Mouse (Mus musculus): ENCODE measurements around the gene Mtmr1. TPM values are rescaled to one million over a fixed set of nuclear protein-coding genes. Genes with fewer than 3 reads are reported as not detected.
A peak's percentile ranks its signal among the peaks of the same experiment; 100 is the strongest.
"Not testable (repeated sequence)": the region's sequence is repeated elsewhere in the genome, so short reads cannot be mapped to it uniquely, and the experiment has no call there.

Mtmr1 gene
- 11.3 and 13.1 TPM in 2 replicates for polyA plus RNA-seq (2014; fragmentation: Nextera tagmentation; extraction: Ambion mirVana)

DNA sequence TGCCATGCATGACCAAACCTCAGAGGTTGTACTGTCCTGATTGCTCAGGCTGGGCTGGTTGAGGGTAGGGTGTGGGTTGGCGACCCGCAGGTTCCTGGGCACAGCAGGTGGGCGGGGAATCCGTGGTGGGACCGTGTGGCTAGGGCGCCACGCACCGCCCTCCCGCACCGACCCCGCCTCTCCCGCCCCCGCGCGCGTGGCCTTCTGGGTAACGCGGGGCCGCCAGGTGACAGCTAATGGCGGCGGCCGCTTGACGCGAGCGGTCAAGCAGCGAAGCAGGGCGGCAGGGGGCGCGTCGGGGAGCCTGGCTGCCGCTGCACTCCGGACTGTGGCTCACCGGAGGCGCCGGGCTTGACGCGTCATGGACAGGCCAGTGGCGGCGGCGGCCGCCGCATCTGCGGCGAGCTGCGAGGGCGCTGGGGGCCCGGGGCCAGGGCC, at the start of gene Mtmr1:
Mtmr1 (plus strand) TSS at position 207 of the 438 bp plus-strand sequence.
- H3K27ac ChIP-seq (ENCODE audit: low read depth, low read length): peak within 1 kb of the TSS; percentile 16; the same call in 1 of the 2 replicates
- H3K9ac ChIP-seq (ENCODE audit: low read length): peak within 1 kb of the TSS; percentile 73
- peak within 1 kb of the TSS; percentile 50 for H3K4me3 ChIP-seq (ENCODE audit: low read depth, low read length)
- H3K27me3 ChIP-seq (ENCODE audit: control insufficient read depth, insufficient read depth, low read length): no peaks in the 10 kb centered on the region
- WGBS: 17% methylated on average over 14 of the region's 47 CpGs
- ATAC-seq (ENCODE audit: low FRiP score) (peak; percentile 96), DNase-seq (ENCODE audit: low spot score, missing footprints) (peak; percentile 94)
- H3K4me2 ChIP-seq: peak within 1 kb of the TSS; percentile 60
- H3K4me1 ChIP-seq (ENCODE audit: control insufficient read depth, insufficient read depth, low read length): no peaks in the 10 kb centered on the region
- H3K36me3 ChIP-seq (ENCODE audit: control insufficient read depth, insufficient read depth, low read length): no peaks in the 10 kb centered on the region
- no peaks in the 10 kb centered on the region for H3K9me3 ChIP-seq (ENCODE audit: control insufficient read depth, low read length)

- DNase-seq (ENCODE audit: low spot score, missing footprints): no peak
- no peak overlapping the region for H3K27ac ChIP-seq (ENCODE audit: low read depth, low read length)
- no peaks in the 10 kb centered on the region for H3K9me3 ChIP-seq (ENCODE audit: control insufficient read depth, low read length)
- no peak overlapping the region for H3K4me3 ChIP-seq (ENCODE audit: low read depth, low read length)
- H3K4me1 ChIP-seq (ENCODE audit: control insufficient read depth, insufficient read depth, low read length): no peaks in the 10 kb centered on the region
- H3K4me2 ChIP-seq: no peak overlapping the region
- H3K9ac ChIP-seq (ENCODE audit: low read length): no peak overlapping the region
- ATAC-seq (ENCODE audit: low FRiP score): no peak
- no peaks in the 10 kb centered on the region for H3K27me3 ChIP-seq (ENCODE audit: control insufficient read depth, insufficient read depth, low read length)
- H3K36me3 ChIP-seq (ENCODE audit: control insufficient read depth, insufficient read depth, low read length): no peaks in the 10 kb centered on the region
- 86% methylated on average over 1 of the region's 1 CpGs for WGBS
These were observed 12.5 kb upstream of the Mtmr1 start for GRCm38 (mm10) chrX:71352033-71352432.

- 72% methylated on average over 1 of the region's 1 CpGs for WGBS
- H3K27ac ChIP-seq (ENCODE audit: low read depth, low read length): no peak overlapping the region
- H3K4me1 ChIP-seq (ENCODE audit: control insufficient read depth, insufficient read depth, low read length): no peaks in the 10 kb centered on the region
- H3K4me3 ChIP-seq (ENCODE audit: low read depth, low read length): no peak overlapping the region
- ATAC-seq (ENCODE audit: low FRiP score) (no peak), DNase-seq (ENCODE audit: low spot score, missing footprints) (no peak)
- H3K9ac ChIP-seq (ENCODE audit: low read length): no peak overlapping the region
- H3K9me3 ChIP-seq (ENCODE audit: control insufficient read depth, low read length): no peaks in the 10 kb centered on the region
- no peaks in the 10 kb centered on the region for H3K27me3 ChIP-seq (ENCODE audit: control insufficient read depth, insufficient read depth, low read length)
- H3K36me3 ChIP-seq (ENCODE audit: control insufficient read depth, insufficient read depth, low read length): no peaks in the 10 kb centered on the region
- H3K4me2 ChIP-seq: no peak overlapping the region
These were observed 9.2 kb upstream of the Mtmr1 start for GRCm38 (mm10) chrX:71355331-71355730.

- not testable (repeated sequence) for H3K27me3 ChIP-seq (ENCODE audit: control insufficient read depth, insufficient read depth, low read length); DNase-seq (ENCODE audit: low spot score, missing footprints); H3K4me2 ChIP-seq; ATAC-seq (ENCODE audit: low FRiP score); H3K9me3 ChIP-seq (ENCODE audit: control insufficient read depth, low read length); H3K36me3 ChIP-seq (ENCODE audit: control insufficient read depth, insufficient read depth, low read length); H3K4me1 ChIP-seq (ENCODE audit: control insufficient read depth, insufficient read depth, low read length); H3K4me3 ChIP-seq (ENCODE audit: low read depth, low read length); H3K27ac ChIP-seq (ENCODE audit: low read depth, low read length); H3K9ac ChIP-seq (ENCODE audit: low read length)
- 85% methylated on average over 10 of the region's 10 CpGs for WGBS
These were observed 2.8 kb upstream of the Mtmr1 start for GRCm38 (mm10) chrX:71361793-71362192.

DNA sequence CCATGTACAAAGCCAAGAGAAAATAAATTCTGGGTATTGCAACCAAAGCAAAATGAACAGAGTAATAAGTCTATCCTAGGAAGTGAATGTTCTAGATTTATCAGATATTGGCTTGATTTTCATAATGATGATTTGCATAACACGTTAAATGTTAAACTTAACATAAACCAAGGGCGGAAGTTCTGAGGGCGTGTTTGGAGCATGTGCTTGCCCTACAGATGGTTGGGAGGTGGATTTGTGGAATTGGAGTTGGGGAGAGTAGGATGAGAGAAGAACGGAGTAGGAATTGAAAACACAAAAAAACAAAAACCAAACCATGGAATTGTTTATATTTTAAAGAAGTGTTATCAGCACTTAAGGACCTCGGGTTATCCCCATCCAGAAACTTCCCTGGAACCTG, 498 bp upstream of the Mtmr1 start:
- peak overlapping the region; percentile 50 for H3K4me3 ChIP-seq (ENCODE audit: low read depth, low read length)
- H3K4me2 ChIP-seq: peak overlapping the region; percentile 60
- H3K27me3 ChIP-seq (ENCODE audit: control insufficient read depth, insufficient read depth, low read length): no peaks in the 10 kb centered on the region
- 77% methylated on average over 5 of the region's 5 CpGs for WGBS
- ATAC-seq (ENCODE audit: low FRiP score) (no peak), DNase-seq (ENCODE audit: low spot score, missing footprints) (no peak)
- H3K36me3 ChIP-seq (ENCODE audit: control insufficient read depth, insufficient read depth, low read length): no peaks in the 10 kb centered on the region
- no peak overlapping the region for H3K27ac ChIP-seq (ENCODE audit: low read depth, low read length)
- H3K4me1 ChIP-seq (ENCODE audit: control insufficient read depth, insufficient read depth, low read length): no peaks in the 10 kb centered on the region
- peak overlapping the region; percentile 73 for H3K9ac ChIP-seq (ENCODE audit: low read length)
- no peaks in the 10 kb centered on the region for H3K9me3 ChIP-seq (ENCODE audit: control insufficient read depth, low read length)

DNA sequence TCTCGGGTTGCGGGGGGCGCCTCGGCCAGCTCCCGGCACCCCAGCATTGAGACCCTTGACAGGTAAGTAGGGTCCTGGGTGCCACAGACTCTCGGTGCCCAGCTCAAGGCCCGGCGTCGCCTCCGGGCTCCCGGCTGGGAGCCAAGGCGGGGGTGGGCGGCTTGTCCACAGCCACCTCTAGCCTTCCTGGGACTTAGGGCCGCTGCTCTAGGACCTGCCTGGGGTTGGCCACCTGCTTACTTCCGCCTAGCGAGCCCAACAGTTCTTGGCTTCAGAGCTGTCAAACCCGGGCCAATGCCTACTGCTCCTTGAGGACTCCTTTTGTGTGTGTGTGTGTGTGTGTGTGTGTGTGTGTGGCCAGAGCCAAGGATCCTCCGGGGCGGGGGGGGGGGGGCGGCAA, 451 bp downstream of the Mtmr1 start:
- DNase-seq (ENCODE audit: low spot score, missing footprints) (no peak), ATAC-seq (ENCODE audit: low FRiP score) (no peak)
- no peaks in the 10 kb centered on the region for H3K36me3 ChIP-seq (ENCODE audit: control insufficient read depth, insufficient read depth, low read length)
- peak overlapping the region; percentile 50 for H3K4me3 ChIP-seq (ENCODE audit: low read depth, low read length)
- H3K27me3 ChIP-seq (ENCODE audit: control insufficient read depth, insufficient read depth, low read length): no peaks in the 10 kb centered on the region
- H3K9me3 ChIP-seq (ENCODE audit: control insufficient read depth, low read length): no peaks in the 10 kb centered on the region
- peak overlapping the region; percentile 16; the same call in 1 of the 2 replicates for H3K27ac ChIP-seq (ENCODE audit: low read depth, low read length)
- peak overlapping the region; percentile 73 for H3K9ac ChIP-seq (ENCODE audit: low read length)
- 30% methylated on average over 16 of the region's 20 CpGs for WGBS
- no peaks in the 10 kb centered on the region for H3K4me1 ChIP-seq (ENCODE audit: control insufficient read depth, insufficient read depth, low read length)
- H3K4me2 ChIP-seq: peak overlapping the region; percentile 60

DNA sequence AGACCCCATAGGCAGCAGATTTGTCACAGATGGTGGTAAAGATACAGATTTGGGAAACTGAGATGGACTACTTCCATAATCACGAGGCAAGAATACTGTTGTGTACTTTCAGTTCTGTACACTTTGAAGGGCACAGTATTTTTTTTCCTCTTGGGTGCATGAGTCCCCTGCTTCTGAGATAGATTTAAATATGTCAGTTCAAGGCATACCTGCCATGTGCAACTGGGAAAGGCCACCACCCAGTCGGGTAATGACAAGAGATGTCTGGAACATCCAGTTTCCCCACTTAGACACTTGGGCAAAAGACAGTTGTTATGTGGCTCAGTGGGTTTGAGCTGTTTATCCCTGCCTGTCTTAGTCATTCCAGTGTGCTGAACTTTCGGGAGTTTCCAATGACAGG, 950 bp downstream of the Mtmr1 start:
- H3K9ac ChIP-seq (ENCODE audit: low read length): peak overlapping the region; percentile 73; the same call in 1 of the 2 replicates
- no peak for ATAC-seq (ENCODE audit: low FRiP score)
- WGBS: 72% methylated on average over 3 of the region's 3 CpGs

DNA sequence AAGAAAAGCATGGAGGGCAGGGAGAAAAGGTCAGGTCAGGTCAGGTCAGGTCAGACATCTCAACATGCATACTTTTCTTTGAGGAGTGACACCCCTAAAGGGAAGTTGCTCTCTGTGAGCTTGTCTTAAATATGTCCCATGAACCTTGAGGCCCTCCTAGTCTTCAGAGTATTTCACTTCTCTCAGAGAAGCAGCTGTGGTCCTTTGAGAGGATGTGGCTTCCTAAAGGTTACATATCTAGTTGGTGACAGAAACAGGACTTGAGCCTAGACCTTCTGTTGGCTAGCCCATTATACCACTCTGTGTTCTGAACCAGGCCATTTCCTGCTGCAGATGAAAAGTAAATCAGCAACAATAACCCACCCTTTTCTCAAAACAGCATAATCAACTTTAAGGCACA, 2.4 kb downstream of the Mtmr1 start:
- Histone ChIP-seq H3K4me3 (ENCODE audit: low read depth, low read length) (no peak overlapping the region), H3K4me1 (ENCODE audit: control insufficient read depth, insufficient read depth, low read length) (no peaks in the 10 kb centered on the region), H3K36me3 (ENCODE audit: control insufficient read depth, insufficient read depth, low read length) (no peaks in the 10 kb centered on the region), H3K9me3 (ENCODE audit: control insufficient read depth, low read length) (no peaks in the 10 kb centered on the region), H3K9ac (ENCODE audit: low read length) (no peak overlapping the region), H3K4me2 (no peak overlapping the region), H3K27ac (ENCODE audit: low read depth, low read length) (no peak overlapping the region), H3K27me3 (ENCODE audit: control insufficient read depth, insufficient read depth, low read length) (no peaks in the 10 kb centered on the region)
- no peak for DNase-seq (ENCODE audit: low spot score, missing footprints)
- ATAC-seq (ENCODE audit: low FRiP score): no peak

More for the DNA sequence above, 950 bp downstream of the Mtmr1 start:
- peak overlapping the region; percentile 50 for H3K4me3 ChIP-seq (ENCODE audit: low read depth, low read length)
- no peak overlapping the region for H3K27ac ChIP-seq (ENCODE audit: low read depth, low read length)
- no peaks in the 10 kb centered on the region for H3K9me3 ChIP-seq (ENCODE audit: control insufficient read depth, low read length)
- no peaks in the 10 kb centered on the region for H3K36me3 ChIP-seq (ENCODE audit: control insufficient read depth, insufficient read depth, low read length)
- peak; percentile 83 for DNase-seq (ENCODE audit: low spot score, missing footprints)
- H3K4me2 ChIP-seq: peak overlapping the region; percentile 60
- H3K27me3 ChIP-seq (ENCODE audit: control insufficient read depth, insufficient read depth, low read length): no peaks in the 10 kb centered on the region
- H3K4me1 ChIP-seq (ENCODE audit: control insufficient read depth, insufficient read depth, low read length): no peaks in the 10 kb centered on the region

DNA sequence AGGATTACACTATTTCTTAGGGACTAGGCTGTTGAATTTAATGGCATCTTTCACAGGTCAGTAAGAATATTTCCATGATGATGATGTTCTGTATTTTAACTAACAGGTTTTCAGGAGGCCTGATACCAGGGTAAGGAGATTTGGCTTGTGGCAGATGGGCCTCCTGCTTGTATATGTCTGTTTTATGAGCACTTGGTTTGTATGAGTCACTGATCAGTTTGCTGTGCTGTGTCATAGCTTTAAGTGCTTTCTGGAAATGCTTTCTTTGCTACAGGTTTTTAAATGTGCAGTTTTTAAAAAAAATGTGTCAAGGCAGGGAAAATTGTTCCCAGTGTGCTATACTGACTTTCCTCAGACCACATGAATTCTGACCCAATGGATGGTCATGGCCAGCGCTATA, 12.2 kb downstream of the Mtmr1 start:
- Histone ChIP-seq H3K4me3 (ENCODE audit: low read depth, low read length) (no peak overlapping the region), H3K27ac (ENCODE audit: low read depth, low read length) (no peak overlapping the region), H3K9me3 (ENCODE audit: control insufficient read depth, low read length) (no peaks in the 10 kb centered on the region), H3K4me1 (ENCODE audit: control insufficient read depth, insufficient read depth, low read length) (no peaks in the 10 kb centered on the region), H3K9ac (ENCODE audit: low read length) (no peak overlapping the region), H3K36me3 (ENCODE audit: control insufficient read depth, insufficient read depth, low read length) (no peaks in the 10 kb centered on the region), H3K4me2 (no peak overlapping the region), H3K27me3 (ENCODE audit: control insufficient read depth, insufficient read depth, low read length) (no peaks in the 10 kb centered on the region)
- DNase-seq (ENCODE audit: low spot score, missing footprints) (no peak), ATAC-seq (ENCODE audit: low FRiP score) (no peak)
- WGBS: 90% methylated on average over 1 of the region's 1 CpGs

All from midbrain, embryonic 11.5 days (tissue).